Mouse (Mus musculus) kidney, postnatal 10 days (tissue): ENCODE results near the gene Mycn.
A peak's percentile ranks its signal among the peaks of the same experiment; 100 is the strongest.

Source experiments
- DNase-seq: peaks from one replicate; pipeline ENCODE4 v3.0.0; 2021; ENCODE audit warnings: mixed read lengths

The Mycn gene

GRCm38 (mm10) chr12:12941661-12942363 is at the start of gene Mycn:
Mycn (minus strand) TSS chr12:12941914.
- DNase-seq: peak; percentile 90

- DNase-seq: no peak
These were observed 45.7 kb upstream of the Mycn start for GRCm38 (mm10) chr12:12987376-12987775.

- no peak for DNase-seq
These were observed 45.0 kb upstream of the Mycn start for GRCm38 (mm10) chr12:12986612-12987206.

GRCm38 (mm10) chr12:12983032-12983431 is 41.3 kb upstream of the Mycn start:
- DNase-seq: no peak

- DNase-seq: peak; percentile 69
These were observed 33.7 kb upstream of the Mycn start for GRCm38 (mm10) chr12:12975397-12975796.

GRCm38 (mm10) chr12:12972756-12973435 is 31.2 kb upstream of the Mycn start:
- no peak for DNase-seq

- no peak for DNase-seq
These were observed 26.2 kb upstream of the Mycn start for GRCm38 (mm10) chr12:12967946-12968345.

GRCm38 (mm10) chr12:12964856-12965255 is 23.1 kb upstream of the Mycn start:
- DNase-seq: no peak

- no peak for DNase-seq
These were observed 5.9 kb upstream of the Mycn start for GRCm38 (mm10) chr12:12947606-12948005.

GRCm38 (mm10) chr12:12943288-12943687 is 1.6 kb upstream of the Mycn start:
- no peak for DNase-seq

- DNase-seq: peak; percentile 92
These were observed 793 bp upstream of the Mycn start for GRCm38 (mm10) chr12:12942364-12943050.

- peak; percentile 45 for DNase-seq
These were observed 597 bp downstream of the Mycn start for GRCm38 (mm10) chr12:12941129-12941504.

- DNase-seq: peak; percentile 59
These were observed 1.1 kb downstream of the Mycn start for GRCm38 (mm10) chr12:12940466-12941128.

GRCm38 (mm10) chr12:12939581-12940465 is 1.9 kb downstream of the Mycn start:
- peak; percentile 57 for DNase-seq

GRCm38 (mm10) chr12:12938850-12939249 is 2.9 kb downstream of the Mycn start:
- peak; percentile 83 for DNase-seq

GRCm38 (mm10) chr12:12938361-12938760 is 3.4 kb downstream of the Mycn start:
- peak; percentile 80 for DNase-seq

GRCm38 (mm10) chr12:12937746-12938145 is 4.0 kb downstream of the Mycn start:
- no peak for DNase-seq

GRCm38 (mm10) chr12:12937088-12937487 is 4.6 kb downstream of the Mycn start:
- DNase-seq: peak; percentile 21

GRCm38 (mm10) chr12:12932238-12932637 is 9.5 kb downstream of the Mycn start:
- no peak for DNase-seq

GRCm38 (mm10) chr12:12928239-12928638 is 13.5 kb downstream of the Mycn start:
- DNase-seq: no peak

GRCm38 (mm10) chr12:12926975-12927527 is 14.7 kb downstream of the Mycn start:
- DNase-seq: no peak
